ENCODE assay signal across 8 mouse cellular contexts in the genomic region with DNA sequence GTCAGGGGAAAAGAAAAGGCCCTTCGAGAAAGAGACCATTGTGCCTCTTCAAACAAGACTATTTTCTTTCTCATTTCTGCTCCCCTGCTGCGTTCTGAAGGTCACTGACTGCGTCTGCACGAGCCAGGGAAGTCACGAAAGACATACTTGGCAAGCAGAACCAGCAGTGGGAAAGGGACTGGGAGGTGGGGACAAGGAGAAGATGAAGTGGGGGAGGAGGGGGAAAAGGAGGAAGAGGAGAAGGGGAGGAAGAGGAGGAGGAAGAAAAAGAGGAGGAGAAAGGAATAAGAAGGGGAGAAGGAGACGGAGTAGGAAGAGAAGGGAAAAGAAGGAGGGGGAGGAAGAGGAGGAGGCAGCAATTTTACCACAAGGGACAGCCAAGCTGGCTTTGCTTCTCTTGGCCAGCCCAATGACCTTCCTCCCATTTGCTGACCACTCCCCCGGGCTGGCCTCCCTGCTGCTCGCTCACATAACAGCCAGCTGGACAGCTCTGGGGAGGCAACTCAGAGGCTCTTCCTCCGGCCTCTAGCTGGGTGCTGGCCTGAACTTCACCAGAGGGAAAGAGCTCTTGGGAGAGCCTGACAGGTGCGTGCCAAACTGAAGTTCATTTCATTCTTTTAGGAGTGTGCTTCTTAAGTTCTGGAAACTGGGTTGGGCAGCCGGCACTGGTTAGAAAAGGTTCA. TPM values are rescaled to one million over a fixed set of nuclear protein-coding genes. Genes with fewer than 3 reads are reported as not detected.
DNase-seq lines count a peak whose midpoint lies in the region; ATAC-seq and TF ChIP-seq lines count a peak whose summit lies in the region.
"Had no signal": no experiment of that assay in that cellular context is flagged by ENCODE, and none has a peak within 500 bp of the region (broad histone marks: within the 10 kb centered on the region; RNA-seq: fewer than 3 reads in every experiment).

Gene Sod3, plus strand, starts transcription at position 324 of the 683 bp plus-strand sequence.

- intact Hi-C loops in gastrocnemius, adult 2 months (cut with DNase I): no loop called here

- peak; percentile 6 to 71 for DNase-seq in urinary bladder, adult 18-20 months (ENCODE audit: low spot score in 2 of 2)
- no peak for DNase-seq in urinary bladder, postnatal 10 days (ENCODE audit: low spot score)
- peak; percentile 87 for DNase-seq in gastrocnemius, adult 2 months
- peak; percentile 75 for DNase-seq in kidney, adult 18-20 months
- DNase-seq in lung, postnatal 25 days (ENCODE audit: low spot score): peak; percentile 71
- DNase-seq in spleen, postnatal 4 days (ENCODE audit: low spot score in 2 of 2): no peak

- peak; percentile 1; the same call in 1 of the 2 replicates for TF ChIP-seq CTCF in gastrocnemius, adult 2 months (IDR thresholded peaks at IDR 0.05)

- H3K27ac ChIP-seq in gastrocnemius, adult 2 months: peak within 1 kb of the TSS; percentile 80
- H3K27ac ChIP-seq: liver, embryonic 14.5 days had no signal

- H3K4me3 ChIP-seq in gastrocnemius, adult 2 months: peak within 1 kb of the TSS; percentile 66

- no peak for ATAC-seq in erythroid progenitor cell, adult 5-6 weeks (replicated peaks; ENCODE audit: low FRiP score, poor library complexity, severe bottlenecking)

RNA-seq across cellular contexts. Expression of gene Sod3, which starts in this region (rescaled TPM):
- total RNA-seq in gastrocnemius, adult 2 months (2021): 1 to 10 TPM; 4.2 to 9.3 TPM
- total RNA-seq in erythroid progenitor cell, adult 5-6 weeks (2015; ENCODE audit: low replicate concordance): not detected in 2 replicates
- 0.30 TPM in 1 of 2 replicates, not detected in the other for total RNA-seq in erythroid progenitor cell, adult 5-6 weeks (2017; ENCODE audit: low replicate concordance)

Comparison
In these comparisons a context has a peak if more than half of its experiments do, and no peak if none do; other contexts are left out.
1. RNA of gene Sod3 (total RNA-seq): 4.2 to 9.3 TPM in gastrocnemius, adult 2 months; 0.30 TPM in erythroid progenitor cell, adult 5-6 weeks; every median in the first group is over 4 times any median in the second.
2. DNase-seq: peak in urinary bladder, adult 18-20 months (2 of 2), gastrocnemius, adult 2 months (single experiment), kidney, adult 18-20 months (single experiment) and lung, postnatal 25 days (single experiment); none in urinary bladder, postnatal 10 days (single experiment) and spleen, postnatal 4 days (0 of 2).